Mouse (Mus musculus): ENCODE data around the gene Iqgap1. TPM values are rescaled to one million over a fixed set of nuclear protein-coding genes. Genes with fewer than 3 reads are reported as not detected.

Gene Iqgap1
- total RNA-seq, 2 experiments from 2014 or later: 77.6 to 84.1 TPM

Other genes starting within 250 kb of the Iqgap1 start
- gene Crtc3, start 137.1 kb downstream of the Iqgap1 start, total RNA-seq (2021): 10 to 100 TPM; 19.5 to 20.3 TPM
- 1 to 10 TPM; 8.4 to 9.0 TPM for gene Zscan2, start 34.9 kb upstream of the Iqgap1 start, total RNA-seq (2021)
- 10 to 100 TPM in 1 of 2 experiments, 1 to 10 TPM in 1; 9.2 to 11.0 TPM for gene Wdr73, start 75.3 kb upstream of the Iqgap1 start, total RNA-seq (2021)
- 1 to 10 TPM; 3.1 to 3.5 TPM for gene Nmb, start 79.1 kb upstream of the Iqgap1 start, total RNA-seq (2021)
- 10 to 100 TPM; 61.7 to 71.4 TPM for gene Sec11a, start 121.8 kb upstream of the Iqgap1 start, total RNA-seq (2021)
- 10 to 100 TPM; 18.4 to 23.6 TPM for gene Zfp592, start 167.7 kb upstream of the Iqgap1 start, total RNA-seq (2021)
- gene Alpk3, start 231.6 kb upstream of the Iqgap1 start, total RNA-seq (2021): 10 to 100 TPM; 95.9 to 96.8 TPM